Mouse (Mus musculus): ENCODE measurements at regions not wholly inside any gene's neighbourhood (a gene's known extent, or its start where the extent isn't known, plus 50 kb on each side); places are given as distances from the start of the nearest gene placed in this dataset.

GRCm38 (mm10) chr5:119169274-119169673 is 501.2 kb upstream of the Tbx3 start:
- 93% methylated on average over 7 of the region's 7 CpGs for WGBS
- Histone ChIP-seq H3K4me1 (ENCODE audit: control insufficient read depth, insufficient read depth, low read length) (no peaks in the 10 kb centered on the region), H3K4me3 (ENCODE audit: low read depth, low read length) (no peak overlapping the region), H3K27me3 (ENCODE audit: control insufficient read depth, insufficient read depth, low read length) (no peaks in the 10 kb centered on the region), H3K4me2 (ENCODE audit: low read depth) (no peak overlapping the region), H3K36me3 (ENCODE audit: control insufficient read depth, insufficient read depth, low read length) (no peaks in the 10 kb centered on the region), H3K27ac (ENCODE audit: low read depth, low read length) (no peak overlapping the region), H3K9ac (ENCODE audit: low read length) (no peak overlapping the region), H3K9me3 (ENCODE audit: control insufficient read depth, low read length) (no peaks in the 10 kb centered on the region)
- DNase-seq (ENCODE audit: low spot score) (no peak), ATAC-seq (ENCODE audit: insufficient read depth, low FRiP score, low TSS enrichment) (no peak)

DNA sequence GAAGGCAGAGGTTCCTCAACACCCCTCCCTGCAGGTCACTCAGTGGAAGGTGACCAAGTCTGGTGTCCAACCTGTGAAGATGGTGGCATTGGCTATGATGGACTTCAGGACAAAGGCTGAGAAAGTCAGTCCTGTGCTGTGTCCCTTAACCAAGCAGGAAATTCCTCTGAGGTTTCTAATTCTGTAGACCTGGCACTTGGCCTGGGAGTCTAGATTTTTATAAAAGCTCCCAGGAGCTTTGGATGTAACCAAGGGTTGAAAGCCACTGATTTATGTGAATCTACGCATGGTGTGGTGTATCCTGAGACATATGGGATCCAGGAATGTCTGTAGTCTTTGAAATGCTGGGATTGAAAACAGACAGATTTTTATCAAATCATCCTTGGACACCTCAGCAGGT is 498.8 kb upstream of the Tbx3 start:
- no peaks in the 10 kb centered on the region for H3K27me3 ChIP-seq (ENCODE audit: control insufficient read depth, insufficient read depth, low read length)
- no peak overlapping the region for H3K4me3 ChIP-seq (ENCODE audit: low read depth, low read length)
- H3K36me3 ChIP-seq (ENCODE audit: control insufficient read depth, insufficient read depth, low read length): no peaks in the 10 kb centered on the region
- ATAC-seq (ENCODE audit: insufficient read depth, low FRiP score, low TSS enrichment) (no peak), DNase-seq (ENCODE audit: low spot score) (no peak)
- no peak overlapping the region for H3K27ac ChIP-seq (ENCODE audit: low read depth, low read length)
- no peak overlapping the region for H3K9ac ChIP-seq (ENCODE audit: low read length)
- no peaks in the 10 kb centered on the region for H3K9me3 ChIP-seq (ENCODE audit: control insufficient read depth, low read length)
- H3K4me1 ChIP-seq (ENCODE audit: control insufficient read depth, insufficient read depth, low read length): no peaks in the 10 kb centered on the region
- 81% methylated on average over 1 of the region's 1 CpGs for WGBS
- no peak overlapping the region for H3K4me2 ChIP-seq (ENCODE audit: low read depth)

DNA sequence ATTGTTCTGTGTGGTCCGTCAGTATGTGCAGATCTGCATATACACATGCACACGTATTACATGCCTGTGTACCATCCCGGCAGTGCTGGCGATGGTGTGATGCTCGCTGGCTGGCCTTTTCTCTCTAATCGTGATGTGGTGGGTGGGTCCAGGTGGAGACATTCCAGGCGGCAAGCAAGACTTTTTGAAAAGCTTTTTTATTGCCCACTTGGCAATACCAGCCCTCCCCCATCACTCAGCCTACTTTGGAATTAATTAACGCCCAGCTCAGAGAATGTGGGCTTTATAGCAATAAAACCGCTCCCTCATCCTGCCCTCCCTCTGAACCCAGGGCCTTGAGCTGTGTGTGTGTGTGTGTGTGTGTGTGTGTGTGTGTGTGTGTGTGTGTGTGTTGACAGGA is 491.7 kb upstream of the Tbx3 start:
- H3K36me3 ChIP-seq (ENCODE audit: control insufficient read depth, insufficient read depth, low read length): no peaks in the 10 kb centered on the region
- peaks cover 3% of the 10 kb centered on the region; the same call in 1 of the 2 replicates for H3K4me1 ChIP-seq (ENCODE audit: control insufficient read depth, insufficient read depth, low read length)
- no peak overlapping the region for H3K4me3 ChIP-seq (ENCODE audit: low read depth, low read length)
- ATAC-seq (ENCODE audit: insufficient read depth, low FRiP score, low TSS enrichment): no peak
- H3K9me3 ChIP-seq (ENCODE audit: control insufficient read depth, low read length): no peaks in the 10 kb centered on the region
- no peak overlapping the region for H3K27ac ChIP-seq (ENCODE audit: low read depth, low read length)
- H3K27me3 ChIP-seq (ENCODE audit: control insufficient read depth, insufficient read depth, low read length): no peaks in the 10 kb centered on the region
- no peak for DNase-seq (ENCODE audit: low spot score)
- H3K9ac ChIP-seq (ENCODE audit: low read length): no peak overlapping the region
- 24% methylated on average over 9 of the region's 9 CpGs for WGBS
- no peak overlapping the region for H3K4me2 ChIP-seq (ENCODE audit: low read depth)

GRCm38 (mm10) chr5:119183545-119184047 is 486.9 kb upstream of the Tbx3 start:
- ATAC-seq (ENCODE audit: insufficient read depth, low FRiP score, low TSS enrichment): no peak
- H3K27ac ChIP-seq (ENCODE audit: low read depth, low read length): no peak overlapping the region
- H3K27me3 ChIP-seq (ENCODE audit: control insufficient read depth, insufficient read depth, low read length): no peaks in the 10 kb centered on the region
- no peaks in the 10 kb centered on the region; the same call in 1 of the 2 replicates for H3K36me3 ChIP-seq (ENCODE audit: control insufficient read depth, insufficient read depth, low read length)
- H3K9ac ChIP-seq (ENCODE audit: low read length): no peak overlapping the region
- no peaks in the 10 kb centered on the region for H3K9me3 ChIP-seq (ENCODE audit: control insufficient read depth, low read length)
- no peak for DNase-seq (ENCODE audit: low spot score)
- no peak overlapping the region for H3K4me2 ChIP-seq (ENCODE audit: low read depth)
- H3K4me1 ChIP-seq (ENCODE audit: control insufficient read depth, insufficient read depth, low read length): peaks cover 3% of the 10 kb centered on the region; the same call in 1 of the 2 replicates
- 62% methylated on average over 5 of the region's 5 CpGs for WGBS
- H3K4me3 ChIP-seq (ENCODE audit: low read depth, low read length): no peak overlapping the region

DNA sequence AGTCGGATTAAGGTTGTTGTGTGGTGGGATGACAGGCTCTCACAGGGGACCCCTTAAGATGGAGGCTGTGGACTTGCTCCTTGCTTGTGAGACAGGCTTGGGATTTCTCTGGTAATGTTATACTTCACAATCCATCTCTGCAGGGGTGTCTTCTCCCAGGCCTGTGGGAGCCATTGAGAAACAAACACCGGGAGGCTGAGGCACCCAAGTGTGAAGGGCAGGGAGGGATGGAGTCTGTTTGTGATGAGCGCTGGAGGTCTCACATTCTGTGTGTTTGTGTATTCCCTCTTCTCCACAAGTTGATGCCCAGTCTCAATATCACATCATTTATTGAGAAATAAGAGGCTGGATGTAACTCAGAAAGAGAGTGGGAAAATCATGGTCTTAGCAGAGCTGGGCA is 483.9 kb upstream of the Tbx3 start:
- Histone ChIP-seq H3K27me3 (ENCODE audit: control insufficient read depth, insufficient read depth, low read length) (no peaks in the 10 kb centered on the region), H3K27ac (ENCODE audit: low read depth, low read length) (no peak overlapping the region), H3K9ac (ENCODE audit: low read length) (no peak overlapping the region), H3K4me2 (ENCODE audit: low read depth) (no peak overlapping the region), H3K36me3 (ENCODE audit: control insufficient read depth, insufficient read depth, low read length) (no peaks in the 10 kb centered on the region; the same call in 1 of the 2 replicates), H3K4me3 (ENCODE audit: low read depth, low read length) (no peak overlapping the region), H3K4me1 (ENCODE audit: control insufficient read depth, insufficient read depth, low read length) (no peaks in the 10 kb centered on the region), H3K9me3 (ENCODE audit: control insufficient read depth, low read length) (no peaks in the 10 kb centered on the region)
- ATAC-seq (ENCODE audit: insufficient read depth, low FRiP score, low TSS enrichment) (no peak), DNase-seq (ENCODE audit: low spot score) (no peak)
- 71% methylated on average over 3 of the region's 3 CpGs for whole genome bisulfite sequencing

DNA sequence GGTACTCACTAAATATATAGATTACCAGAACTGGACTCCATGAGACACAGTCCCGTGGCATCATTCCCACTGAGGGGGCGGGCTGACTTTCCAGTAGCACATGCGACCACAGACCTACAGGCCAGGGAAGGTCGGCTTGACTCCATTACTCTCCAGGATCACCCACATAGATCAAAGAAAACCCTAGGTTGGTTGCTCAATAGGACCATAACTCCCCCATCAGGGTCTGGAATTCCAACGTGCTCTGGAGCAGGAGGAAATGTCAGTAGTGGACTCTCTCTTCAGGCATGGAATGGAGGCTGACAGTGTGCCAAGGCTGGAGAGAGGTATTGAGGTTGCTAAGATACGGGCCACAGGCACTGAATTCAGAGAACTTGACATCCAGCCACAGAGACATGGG is 482.0 kb upstream of the Tbx3 start:
- H3K4me2 ChIP-seq (ENCODE audit: low read depth): no peak overlapping the region
- no peak overlapping the region for H3K27ac ChIP-seq (ENCODE audit: low read depth, low read length)
- H3K9ac ChIP-seq (ENCODE audit: low read length): no peak overlapping the region
- WGBS: 25% methylated on average over 6 of the region's 6 CpGs
- no peaks in the 10 kb centered on the region for H3K9me3 ChIP-seq (ENCODE audit: control insufficient read depth, low read length)
- H3K4me3 ChIP-seq (ENCODE audit: low read depth, low read length): no peak overlapping the region
- H3K36me3 ChIP-seq (ENCODE audit: control insufficient read depth, insufficient read depth, low read length): no peaks in the 10 kb centered on the region; the same call in 1 of the 2 replicates
- ATAC-seq (ENCODE audit: insufficient read depth, low FRiP score, low TSS enrichment): no peak
- H3K27me3 ChIP-seq (ENCODE audit: control insufficient read depth, insufficient read depth, low read length): no peaks in the 10 kb centered on the region
- H3K4me1 ChIP-seq (ENCODE audit: control insufficient read depth, insufficient read depth, low read length): no peaks in the 10 kb centered on the region
- no peak for DNase-seq (ENCODE audit: low spot score)

DNA sequence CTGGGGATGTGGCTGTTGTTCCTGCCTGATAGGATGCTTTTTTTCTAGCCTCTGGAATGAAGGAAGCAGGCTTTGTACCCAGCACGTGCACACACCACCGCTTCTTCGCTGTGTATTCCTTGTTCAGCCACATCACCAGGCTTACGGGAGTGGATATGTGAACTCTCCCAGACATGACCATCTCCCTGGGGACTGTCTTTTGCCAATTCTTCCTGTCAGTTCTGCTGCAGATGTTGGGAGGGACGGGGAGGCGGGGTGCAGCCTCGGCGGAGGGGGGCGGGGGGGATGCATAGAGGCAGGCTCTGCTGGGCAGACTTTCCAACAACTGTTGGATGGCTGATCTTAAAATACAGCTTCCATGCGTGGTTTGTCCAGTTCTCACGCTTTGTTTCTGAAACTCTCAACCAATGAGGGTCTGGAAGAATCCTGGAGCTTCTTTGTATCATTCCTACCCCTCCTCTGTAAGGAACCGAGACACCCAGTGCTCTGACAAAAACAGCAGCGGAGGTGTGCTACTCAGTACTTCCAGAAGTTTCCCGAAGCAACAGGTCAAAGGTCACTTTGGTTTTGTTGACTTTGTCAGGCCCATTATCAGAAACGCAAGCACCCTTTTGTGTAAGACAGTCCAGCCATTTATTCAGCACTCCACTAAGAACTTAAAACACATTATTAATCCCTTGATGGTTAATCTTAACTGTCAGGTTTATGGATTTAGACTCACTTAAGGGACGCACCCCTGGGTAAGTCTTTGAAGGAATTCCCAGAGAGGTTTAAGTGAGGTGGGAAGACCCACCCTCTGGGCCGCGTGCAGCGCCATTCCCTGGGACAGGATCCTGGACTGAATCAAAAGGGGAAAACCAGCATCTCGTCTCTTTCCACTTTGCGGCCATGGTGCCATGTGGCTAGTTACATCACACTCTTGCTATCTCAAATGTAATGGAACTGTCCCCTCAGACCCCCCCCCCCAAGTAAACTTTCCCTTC is 476.5 kb upstream of the Tbx3 start:
- 56% methylated on average over 21 of the region's 21 CpGs for WGBS
- no peak for ATAC-seq (ENCODE audit: insufficient read depth, low FRiP score, low TSS enrichment)

GRCm38 (mm10) chr5:119199906-119200305 is 470.6 kb upstream of the Tbx3 start:
- Histone ChIP-seq H3K4me2 (ENCODE audit: low read depth) (no peak overlapping the region), H3K4me1 (ENCODE audit: control insufficient read depth, insufficient read depth, low read length) (no peaks in the 10 kb centered on the region), H3K36me3 (ENCODE audit: control insufficient read depth, insufficient read depth, low read length) (no peaks in the 10 kb centered on the region), H3K27ac (ENCODE audit: low read depth, low read length) (no peak overlapping the region), H3K4me3 (ENCODE audit: low read depth, low read length) (no peak overlapping the region), H3K9ac (ENCODE audit: low read length) (no peak overlapping the region), H3K9me3 (ENCODE audit: control insufficient read depth, low read length) (no peaks in the 10 kb centered on the region), H3K27me3 (ENCODE audit: control insufficient read depth, insufficient read depth, low read length) (no peaks in the 10 kb centered on the region)
- WGBS: 56% methylated on average over 9 of the region's 9 CpGs
- no peak for ATAC-seq (ENCODE audit: insufficient read depth, low FRiP score, low TSS enrichment)
- DNase-seq (ENCODE audit: low spot score): no peak

More for the DNA sequence above, 476.5 kb upstream of the Tbx3 start:
- Histone ChIP-seq H3K4me3 (ENCODE audit: low read depth, low read length) (no peak overlapping the region), H3K36me3 (ENCODE audit: control insufficient read depth, insufficient read depth, low read length) (no peaks in the 10 kb centered on the region), H3K4me1 (ENCODE audit: control insufficient read depth, insufficient read depth, low read length) (no peaks in the 10 kb centered on the region), H3K27ac (ENCODE audit: low read depth, low read length) (no peak overlapping the region), H3K4me2 (ENCODE audit: low read depth) (no peak overlapping the region), H3K27me3 (ENCODE audit: control insufficient read depth, insufficient read depth, low read length) (no peaks in the 10 kb centered on the region), H3K9ac (ENCODE audit: low read length) (no peak overlapping the region), H3K9me3 (ENCODE audit: control insufficient read depth, low read length) (no peaks in the 10 kb centered on the region)
- DNase-seq (ENCODE audit: low spot score): no peak

DNA sequence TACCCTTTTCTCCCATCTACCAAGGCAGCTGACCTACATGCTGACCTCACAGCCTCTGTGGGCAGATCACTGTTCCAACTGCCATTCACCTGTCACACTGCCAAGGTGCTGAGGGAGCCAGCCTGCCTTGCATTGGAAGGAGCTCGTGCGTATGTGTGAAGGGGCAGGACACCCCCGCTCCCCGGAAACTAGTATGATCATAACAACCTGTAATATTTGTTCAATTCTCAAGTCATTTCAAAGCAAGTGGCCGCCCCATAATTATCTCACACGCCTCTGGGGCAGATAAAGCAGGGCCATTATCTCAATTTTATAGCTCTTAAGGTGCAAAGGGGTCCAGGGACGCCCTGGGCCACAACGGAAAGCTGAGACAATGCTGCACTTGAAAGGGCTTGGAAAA is 469.2 kb upstream of the Tbx3 start:
- no peaks in the 10 kb centered on the region for H3K9me3 ChIP-seq (ENCODE audit: control insufficient read depth, low read length)
- H3K9ac ChIP-seq (ENCODE audit: low read length): no peak overlapping the region
- DNase-seq (ENCODE audit: low spot score) (no peak), ATAC-seq (ENCODE audit: insufficient read depth, low FRiP score, low TSS enrichment) (no peak)
- WGBS: 62% methylated on average over 8 of the region's 8 CpGs
- H3K27me3 ChIP-seq (ENCODE audit: control insufficient read depth, insufficient read depth, low read length): no peaks in the 10 kb centered on the region
- H3K4me1 ChIP-seq (ENCODE audit: control insufficient read depth, insufficient read depth, low read length): no peaks in the 10 kb centered on the region
- H3K27ac ChIP-seq (ENCODE audit: low read depth, low read length): no peak overlapping the region
- H3K4me3 ChIP-seq (ENCODE audit: low read depth, low read length): no peak overlapping the region
- H3K36me3 ChIP-seq (ENCODE audit: control insufficient read depth, insufficient read depth, low read length): no peaks in the 10 kb centered on the region
- no peak overlapping the region for H3K4me2 ChIP-seq (ENCODE audit: low read depth)

Measured in neural tube, embryonic 11.5 days (tissue).